Mouse (Mus musculus) bone marrow, adult 2 months (tissue): Measurements from ENCODE around the gene Pik3r2. TPM values are rescaled to one million over a fixed set of nuclear protein-coding genes. Genes with fewer than 3 reads are reported as not detected.

Source experiments
- H3K27ac ChIP-seq: fragments of 200-500 bp; 2 replicates; pipeline ENCODE4 v1.5.1; 2012; ENCODE audit warnings: low read depth, mild to moderate bottlenecking, control low read depth, inconsistent platforms, low read length; ENCODE audit not compliant: control insufficient read depth, poor library complexity, insufficient read depth
- H3K4me1 ChIP-seq: fragments of 200-500 bp; 2 replicates; pipeline ENCODE4 v1.6.1; 2011; ENCODE audit warnings: low read length; ENCODE audit not compliant: control insufficient read depth, insufficient read depth
- H3K4me3 ChIP-seq: fragments of 200-500 bp; replicated peaks from 2 replicates; pipeline ENCODE3; 2011; ENCODE audit warnings: mild to moderate bottlenecking, low read depth, low read length, control low read depth; ENCODE audit not compliant: control insufficient read depth
- CTCF ChIP-seq: fragments of 200-500 bp; IDR thresholded peaks from 2 replicates; pipeline ENCODE4 v1.5.1; 2011; ENCODE audit warnings: low read length, control low read depth; ENCODE audit not compliant: control insufficient read depth, insufficient read depth
- POLR2A ChIP-seq: fragments of 200-500 bp; IDR thresholded peaks from 2 replicates; pipeline ENCODE4 v1.6.1; 2011; ENCODE audit warnings: low read depth, mild to moderate bottlenecking, control low read depth, low read length, borderline replicate concordance; ENCODE audit not compliant: control insufficient read depth
- WGBS: fragments of 180-500 bp; shearing (Covaris S2); methylation state at CpG from one replicate; pipeline ENCODE4 v1.1.7; 2018; 5-methylcytosine and 5-hydroxymethylcytosine counted together
- polyA plus RNA-seq: library from polyadenylated mRNA; stranded (reverse); fragments of >200 nt; gene quantifications from 2 replicates; pipeline ENCODE4 v1.2.4, GENCODE M21; 2011; ENCODE audit warnings: low replicate concordance; ENCODE audit not compliant: missing spikeins, insufficient read depth, insufficient read length

Gene Pik3r2
- polyA plus RNA-seq, 1 experiment = 19.5 TPM

GRCm38 (mm10) chr8:70804481-70805206 lies 28.1 kb upstream of the Pik3r2 start, which contains the start of gene Mast3:
Mast3 (minus strand) TSS chr8:70805054.
- Histone ChIP-seq H3K4me1 (peaks cover 8% of the 10 kb centered on the region; the same call in 1 of the 2 replicates), H3K27ac (peak within 1 kb of the TSS; percentile 89), H3K4me3 (peak within 1 kb of the TSS; percentile 77)
- under 1% methylated on average over 45 of the region's 45 CpGs for WGBS
- TF ChIP-seq CTCF = no peak
- TF ChIP-seq POLR2A = peak; percentile 79; the same call in 1 of the 2 replicates

- no peak for TF ChIP-seq CTCF
- TF ChIP-seq POLR2A = peak; percentile 67; the same call in 1 of the 2 replicates
- peaks cover 8% of the 10 kb centered on the region; the same call in 1 of the 2 replicates for H3K4me1 ChIP-seq
- 1% methylated on average over 47 of the region's 47 CpGs for WGBS
- H3K4me3 ChIP-seq = peak overlapping the region; percentile 77
- peak overlapping the region; percentile 53 for H3K27ac ChIP-seq
Measured at GRCm38 (mm10) chr8:70803761-70804480, 27.4 kb upstream of the Pik3r2 start.

GRCm38 (mm10) chr8:70802786-70803510 lies 26.4 kb upstream of the Pik3r2 start:
- no peak for TF ChIP-seq CTCF
- no peak for TF ChIP-seq POLR2A
- H3K4me3 ChIP-seq = no peak overlapping the region
- WGBS = 76% methylated on average over 11 of the region's 11 CpGs
- no peak overlapping the region for H3K27ac ChIP-seq
- H3K4me1 ChIP-seq = peaks cover 7% of the 10 kb centered on the region; the same call in 1 of the 2 replicates

GRCm38 (mm10) chr8:70801830-70802229 lies 25.3 kb upstream of the Pik3r2 start:
- Histone ChIP-seq H3K27ac (no peak overlapping the region), H3K4me3 (no peak overlapping the region), H3K4me1 (peaks cover 4% of the 10 kb centered on the region; the same call in 1 of the 2 replicates)
- WGBS = 73% methylated on average over 1 of the region's 1 CpGs
- no peak for TF ChIP-seq POLR2A
- no peak for TF ChIP-seq CTCF

GRCm38 (mm10) chr8:70801156-70801555 lies 24.6 kb upstream of the Pik3r2 start:
- Histone ChIP-seq H3K27ac (no peak overlapping the region), H3K4me1 (peaks cover 3% of the 10 kb centered on the region; the same call in 1 of the 2 replicates), H3K4me3 (no peak overlapping the region)
- TF ChIP-seq CTCF (no peak), POLR2A (no peak)
- 19% methylated on average over 15 of the region's 15 CpGs for WGBS

- WGBS = 44% methylated on average over 10 of the region's 10 CpGs
- TF ChIP-seq POLR2A (no peak), CTCF (no peak)
- Histone ChIP-seq H3K4me3 (no peak overlapping the region), H3K27ac (no peak overlapping the region), H3K4me1 (peaks cover 3% of the 10 kb centered on the region; the same call in 1 of the 2 replicates)
Measured at GRCm38 (mm10) chr8:70800648-70801047, 24.1 kb upstream of the Pik3r2 start.

GRCm38 (mm10) chr8:70798281-70798680 lies 21.8 kb upstream of the Pik3r2 start:
- no peak for TF ChIP-seq CTCF
- TF ChIP-seq POLR2A = no peak
- H3K27ac ChIP-seq = no peak overlapping the region
- peaks cover 3% of the 10 kb centered on the region; the same call in 1 of the 2 replicates for H3K4me1 ChIP-seq
- H3K4me3 ChIP-seq = no peak overlapping the region
- 34% methylated on average over 15 of the region's 15 CpGs for WGBS
